Mouse (Mus musculus): ENCODE measurements at regions not wholly inside any gene's neighbourhood (a gene's known extent, or its start where the extent isn't known, plus 50 kb on each side); places are given as distances from the start of the nearest gene placed in this dataset.

DNA sequence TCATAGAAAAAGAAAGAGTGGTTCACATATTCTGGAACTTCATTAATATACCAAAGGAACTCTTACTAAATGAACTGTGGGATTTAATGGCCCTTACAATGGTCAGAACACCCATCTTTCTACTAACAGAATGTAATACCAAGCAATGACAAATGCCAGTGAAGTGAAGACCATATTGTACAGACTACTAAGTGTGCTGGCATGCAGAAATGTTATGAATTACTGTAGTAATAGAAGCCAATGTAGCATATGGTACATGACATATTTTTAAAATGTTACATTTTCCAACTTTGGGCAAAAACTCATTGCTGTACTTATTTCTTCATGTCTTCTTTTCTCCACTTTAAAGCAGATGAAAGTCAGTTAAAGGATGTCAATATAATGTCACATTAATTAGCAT lies 513.7 kb upstream of the Slc8a1 start:
- TF ChIP-seq CTCF (IDR thresholded peaks at IDR 0.05; ENCODE audit: low read depth) (no peak), EP300 (IDR thresholded peaks at IDR 0.05; ENCODE audit: low read depth) (no peak)

All from liver, postnatal 0 days (tissue).